Comparison of ENCODE assay signal across 8 mouse cellular contexts in genomic region chr2:140065676-140066075, GRCm38 (mm10). TPM values are rescaled to one million over a fixed set of nuclear protein-coding genes. Genes with fewer than 3 reads are reported as not detected.
A peak's percentile ranks its signal among the peaks of the same experiment; 100 is the strongest.
DNase-seq lines count a peak whose midpoint lies in the region; ATAC-seq and TF ChIP-seq lines count a peak whose summit lies in the region.

No protein-coding gene starts in this region.

- ATAC-seq in embryonic facial prominence, embryonic 13.5 days (ENCODE audit: insufficient number of reproducible peaks, insufficient read depth, low FRiP score, low TSS enrichment, low read depth): no peak
- no peak for ATAC-seq in limb, embryonic 13.5 days (ENCODE audit: low FRiP score, low read depth)

- dilution Hi-C loops in CH12.LX (cut with MboI; ENCODE audit: extremely low pct_ligation_motif_present, extremely low pct_unique_long_range_greater_than_20kb, low sequenced_read_pairs): no loop called here

- no peak for DNase-seq in heart, embryonic 10.5 days (ENCODE audit: low spot score)
- DNase-seq in heart, postnatal 4 days: no peak
- DNase-seq in CH12.LX (ENCODE audit: extremely low read depth): peak; percentile 63
- no peak for DNase-seq in left cerebral cortex, adult 11 months (ENCODE audit: low spot score)
- no peak for DNase-seq in T-cell, adult 2 months (ENCODE audit: low spot score)

- in situ Hi-C loops in CH12.LX (cut with MboI; ENCODE audit: low pct_ligation_motif_present, low pct_unique_long_range_greater_than_20kb, low sequenced_read_pairs): no loop called here

- H3K4me2 ChIP-seq in CH12.LX (ENCODE audit: insufficient read depth, low read depth, poor library complexity, severe bottlenecking): peak overlapping the region; percentile 55; the same call in 1 of the 2 replicates
- H3K4me2 ChIP-seq in embryonic facial prominence, embryonic 13.5 days: peak overlapping the region; percentile 82
- peak overlapping the region; percentile 83 for H3K4me2 ChIP-seq in limb, embryonic 13.5 days (replicated peaks)

- TF ChIP-seq RAD21 in CH12.LX (IDR thresholded peaks at IDR 0.05; ENCODE audit: low read depth, low read length): no peak; the same call in 1 of the 2 replicates

- H3K36me3 ChIP-seq in heart, embryonic 10.5 days: 0 out of 2 replicates have a peak, but pooled peaks cover 2% of the 10 kb centered on the region
- peaks cover 0 to 16% of the 10 kb centered on the region in 2 experiments for H3K36me3 ChIP-seq in CH12.LX (replicated peaks in 1 of 2; ENCODE audit: control insufficient read depth in 1 of 2, insufficient read depth in 1 of 2, low read length in 1 of 2)
- no peaks in the 10 kb centered on the region for H3K36me3 ChIP-seq in embryonic facial prominence, embryonic 13.5 days
- H3K36me3 ChIP-seq in limb, embryonic 13.5 days: no peaks in the 10 kb centered on the region
- no peaks in the 10 kb centered on the region for H3K36me3 ChIP-seq in small intestine, adult 2 months (ENCODE audit: control insufficient read depth, insufficient read depth, low read length)

- TF ChIP-seq POLR2A in CH12.LX (IDR thresholded peaks at IDR 0.05; ENCODE audit: low read depth, low read length): no peak
- no peak for TF ChIP-seq POLR2A in small intestine, adult 2 months (IDR thresholded peaks at IDR 0.05; ENCODE audit: low read depth, low read length)

- H3K9me3 ChIP-seq in heart, embryonic 10.5 days: no peaks in the 10 kb centered on the region
- H3K9me3 ChIP-seq in CH12.LX (replicated peaks; ENCODE audit: low read length): no peaks in the 10 kb centered on the region
- no peaks in the 10 kb centered on the region for H3K9me3 ChIP-seq in embryonic facial prominence, embryonic 13.5 days
- H3K9me3 ChIP-seq in limb, embryonic 13.5 days: no peaks in the 10 kb centered on the region

- TF ChIP-seq EP300 in CH12.LX (IDR thresholded peaks at IDR 0.05; ENCODE audit: low read length): no peak

- H3K27ac ChIP-seq in heart, embryonic 10.5 days: peak overlapping the region; percentile 96; the same call in 1 of the 2 replicates
- H3K27ac ChIP-seq in CH12.LX (ENCODE audit: insufficient read depth, low read depth): no peak overlapping the region
- H3K27ac ChIP-seq in embryonic facial prominence, embryonic 13.5 days: no peak overlapping the region
- H3K27ac ChIP-seq in limb, embryonic 13.5 days: no peak overlapping the region
- no peak overlapping the region for H3K27ac ChIP-seq in small intestine, adult 2 months (ENCODE audit: insufficient read depth, low read depth, low read length)

- peak overlapping the region; percentile 67 for H3K9ac ChIP-seq in CH12.LX (ENCODE audit: insufficient read depth, low read depth)
- H3K9ac ChIP-seq in embryonic facial prominence, embryonic 13.5 days: peak overlapping the region; percentile 89
- peak overlapping the region; percentile 88 for H3K9ac ChIP-seq in limb, embryonic 13.5 days

- WGBS in heart, embryonic 10.5 days: 80% methylated on average over 8 of the region's 8 CpGs
- WGBS in embryonic facial prominence, embryonic 13.5 days: 79% methylated on average over 8 of the region's 8 CpGs
- WGBS in limb, embryonic 13.5 days: 81% methylated on average over 8 of the region's 8 CpGs
- WGBS in small intestine, adult 2 months: 77% methylated on average over 8 of the region's 8 CpGs

- peaks cover 6% of the 10 kb centered on the region; the same call in 1 of the 2 replicates for H3K4me1 ChIP-seq in heart, embryonic 10.5 days
- H3K4me1 ChIP-seq in CH12.LX (ENCODE audit: control insufficient read depth in 1 of 2, insufficient read depth in 2 of 2): peaks cover 2 to 15% of the 10 kb centered on the region in 2 experiments; a peak in 3 of 4 replicates
- peaks cover 11% of the 10 kb centered on the region for H3K4me1 ChIP-seq in embryonic facial prominence, embryonic 13.5 days
- H3K4me1 ChIP-seq in limb, embryonic 13.5 days: peaks cover 5% of the 10 kb centered on the region; the same call in 1 of the 2 replicates
- peaks cover 2% of the 10 kb centered on the region; the same call in 1 of the 2 replicates for H3K4me1 ChIP-seq in small intestine, adult 2 months (ENCODE audit: control insufficient read depth, insufficient read depth, insufficient read length, low read length)

- peak in 1 of 2 experiments; percentile 48; a peak in 2 of 4 replicates for TF ChIP-seq CTCF in CH12.LX (conservative IDR thresholded peaks at IDR 0.05 in 1 of 2, IDR thresholded peaks at IDR 0.05 in 1 of 2; ENCODE audit: low read depth in 2 of 2, low read length in 2 of 2)
- TF ChIP-seq CTCF in small intestine, adult 2 months (IDR thresholded peaks at IDR 0.05; ENCODE audit: extremely low read depth, insufficient read length, insufficient replicate concordance, low read depth, low read length): peak; percentile 20; the same call in 1 of the 2 replicates

- H3K79me2 ChIP-seq in CH12.LX (replicated peaks; ENCODE audit: control insufficient read depth, extremely low read depth, insufficient read depth, poor library complexity, severe bottlenecking): peaks cover 18% of the 10 kb centered on the region

- peak overlapping the region; percentile 93 for H3K4me3 ChIP-seq in heart, embryonic 10.5 days
- H3K4me3 ChIP-seq in CH12.LX (replicated peaks in 1 of 3; ENCODE audit: low read depth in 2 of 3, low read length in 2 of 3, poor library complexity in 1 of 3): peak overlapping the region; percentile 83 to 92 (median 90)
- H3K4me3 ChIP-seq in embryonic facial prominence, embryonic 13.5 days: peak overlapping the region; percentile 88
- H3K4me3 ChIP-seq in limb, embryonic 13.5 days: peak overlapping the region; percentile 85
- H3K4me3 ChIP-seq in small intestine, adult 2 months (ENCODE audit: low read depth, low read length): no peak overlapping the region

- no peaks in the 10 kb centered on the region for H3K27me3 ChIP-seq in heart, embryonic 10.5 days (ENCODE audit: insufficient read depth, poor library complexity, severe bottlenecking)
- no peaks in the 10 kb centered on the region for H3K27me3 ChIP-seq in CH12.LX (replicated peaks)
- H3K27me3 ChIP-seq in embryonic facial prominence, embryonic 13.5 days: no peaks in the 10 kb centered on the region
- no peaks in the 10 kb centered on the region for H3K27me3 ChIP-seq in limb, embryonic 13.5 days
- H3K27me3 ChIP-seq in small intestine, adult 2 months (ENCODE audit: control insufficient read depth, insufficient read depth, low read length): no peaks in the 10 kb centered on the region; the same call in 1 of the 2 replicates

TF ChIP-seq in CH12.LX, 34 proteins besides CTCF, POLR2A, EP300 and RAD21:
- 0 out of 2 replicates have a peak, but pooled peaks have one; percentile 12 for TF ChIP-seq MYC (IDR thresholded peaks at IDR 0.05; ENCODE audit: low read depth, low read length)
- no peak for TF ChIP-seq UBTF (IDR thresholded peaks at IDR 0.05; ENCODE audit: low read depth, low read length)
TF ChIP-seq in CH12.LX: peak in this region for 1.

RNA-seq across cellular contexts. Expression of gene Tasp1, which starts 0.9 kb away (rescaled TPM):
- 17.3 and 18.2 TPM in 2 replicates for polyA plus RNA-seq in heart, embryonic 10.5 days (2016; fragmentation: Nextera tagmentation; extraction: Ambion mirVana)
- 1 to 10 TPM; 6.0 to 6.8 TPM for total RNA-seq in heart, postnatal 4 days (2021)
- 28.9 and 30.6 TPM in 2 replicates for total RNA-seq in CH12.LX (2012; rRNA removed)
- 64.5 and 75.2 TPM in 2 replicates for total RNA-seq in CH12.LX (2014; rRNA removed)
- polyA plus RNA-seq in CH12.LX (2012; ENCODE audit: insufficient read length, low read depth): 28.8 and 30.5 TPM in 2 replicates
- 23.9 and 26.1 TPM in 2 replicates for polyA plus RNA-seq in embryonic facial prominence, embryonic 13.5 days (2015; fragmentation: Nextera tagmentation; extraction: Ambion mirVana)
- polyA plus RNA-seq in limb, embryonic 13.5 days (2015; fragmentation: Nextera tagmentation; extraction: Ambion mirVana): 21.6 and 24.4 TPM in 2 replicates
- 0.72 TPM in 2 replicates for polyA plus RNA-seq in small intestine, adult 2 months (2012; rRNA removed)

Comparison
In these comparisons a context has a peak if more than half of its experiments do, and no peak if none do; other contexts are left out.
1. RNA of gene Tasp1, which starts 0.9 kb away (polyA plus RNA-seq): 28.8 to 30.5 TPM in CH12.LX, 23.9 to 26.1 TPM in embryonic facial prominence, embryonic 13.5 days, 21.6 to 24.4 TPM in limb, embryonic 13.5 days and 17.3 to 18.2 TPM in heart, embryonic 10.5 days; 0.72 TPM in small intestine, adult 2 months; every median in the first group is over 10 times any median in the second.
2. Peak in every context shown above with its lines, with median percentiles within 50 percentile points of each other: H3K4me2 ChIP-seq and H3K9ac ChIP-seq.